Mouse (Mus musculus): ENCODE measurements around the gene Frmd4a. TPM values are rescaled to one million over a fixed set of nuclear protein-coding genes. Genes with fewer than 3 reads are reported as not detected.

Frmd4a gene
- polyA plus RNA-seq, 1 experiment from 2014 or later: 3.8 TPM

GRCm38 (mm10) chr2:4636656-4637055, 619.1 kb downstream of the Frmd4a start:
- H3K36me3 ChIP-seq (ENCODE audit: control insufficient read depth, insufficient read depth, low read length): peaks cover 26% of the 10 kb centered on the region
- WGBS: 76% methylated on average over 7 of the region's 7 CpGs
- TF ChIP-seq CTCF (IDR thresholded peaks at IDR 0.05; ENCODE audit: low read depth): no peak
- no peak for TF ChIP-seq EP300 (optimal IDR thresholded peaks at IDR 0.05)

GRCm38 (mm10) chr2:4638189-4638588, 620.7 kb downstream of the Frmd4a start:
- H3K9ac ChIP-seq (ENCODE audit: low read length): no peak overlapping the region
- ATAC-seq (ENCODE audit: low FRiP score, low TSS enrichment): no peak
- no peak overlapping the region for H3K4me2 ChIP-seq (replicated peaks; ENCODE audit: low read depth)
- H3K27ac ChIP-seq (replicated peaks): no peak overlapping the region
- H3K9me3 ChIP-seq (ENCODE audit: control insufficient read depth, low read length): no peaks in the 10 kb centered on the region
- peaks cover 25% of the 10 kb centered on the region for H3K36me3 ChIP-seq (ENCODE audit: control insufficient read depth, insufficient read depth, low read length)
- no peak for DNase-seq (ENCODE audit: low spot score)
- WGBS: 86% methylated on average over 3 of the region's 3 CpGs
- H3K27me3 ChIP-seq (ENCODE audit: control insufficient read depth, insufficient read depth, low read length): no peaks in the 10 kb centered on the region
- H3K4me3 ChIP-seq (ENCODE audit: low read depth, low read length): no peak overlapping the region
- TF ChIP-seq CTCF (IDR thresholded peaks at IDR 0.05; ENCODE audit: low read depth): no peak
- TF ChIP-seq EP300 (optimal IDR thresholded peaks at IDR 0.05): no peak
- H3K4me1 ChIP-seq (replicated peaks; ENCODE audit: control insufficient read depth, insufficient read depth): no peaks in the 10 kb centered on the region

More at GRCm38 (mm10) chr2:4636656-4637055, 619.1 kb downstream of the Frmd4a start:
- Histone ChIP-seq H3K27me3 (ENCODE audit: control insufficient read depth, insufficient read depth, low read length) (no peaks in the 10 kb centered on the region), H3K9me3 (ENCODE audit: control insufficient read depth, low read length) (no peaks in the 10 kb centered on the region), H3K4me3 (ENCODE audit: low read depth, low read length) (no peak overlapping the region), H3K9ac (ENCODE audit: low read length) (no peak overlapping the region), H3K4me2 (replicated peaks; ENCODE audit: low read depth) (no peak overlapping the region), H3K4me1 (replicated peaks; ENCODE audit: control insufficient read depth, insufficient read depth) (no peaks in the 10 kb centered on the region), H3K27ac (replicated peaks) (no peak overlapping the region)
- DNase-seq (ENCODE audit: low spot score): no peak
- ATAC-seq (ENCODE audit: low FRiP score, low TSS enrichment): no peak

GRCm38 (mm10) chr2:4645066-4645465, 627.5 kb downstream of the Frmd4a start:
- Histone ChIP-seq H3K36me3 (ENCODE audit: control insufficient read depth, insufficient read depth, low read length) (peaks cover 12% of the 10 kb centered on the region), H3K4me2 (replicated peaks; ENCODE audit: low read depth) (no peak overlapping the region), H3K4me1 (replicated peaks; ENCODE audit: control insufficient read depth, insufficient read depth) (no peaks in the 10 kb centered on the region), H3K9ac (ENCODE audit: low read length) (no peak overlapping the region), H3K9me3 (ENCODE audit: control insufficient read depth, low read length) (no peaks in the 10 kb centered on the region), H3K27ac (replicated peaks) (no peak overlapping the region), H3K4me3 (ENCODE audit: low read depth, low read length) (no peak overlapping the region), H3K27me3 (ENCODE audit: control insufficient read depth, insufficient read depth, low read length) (no peaks in the 10 kb centered on the region)
- ATAC-seq (ENCODE audit: low FRiP score, low TSS enrichment) (no peak), DNase-seq (ENCODE audit: low spot score) (no peak)
- whole genome bisulfite sequencing: 80% methylated on average over 4 of the region's 4 CpGs
- TF ChIP-seq EP300 (optimal IDR thresholded peaks at IDR 0.05): no peak
- peak; percentile 14; the same call in 1 of the 2 replicates for TF ChIP-seq CTCF (IDR thresholded peaks at IDR 0.05; ENCODE audit: low read depth)

DNA sequence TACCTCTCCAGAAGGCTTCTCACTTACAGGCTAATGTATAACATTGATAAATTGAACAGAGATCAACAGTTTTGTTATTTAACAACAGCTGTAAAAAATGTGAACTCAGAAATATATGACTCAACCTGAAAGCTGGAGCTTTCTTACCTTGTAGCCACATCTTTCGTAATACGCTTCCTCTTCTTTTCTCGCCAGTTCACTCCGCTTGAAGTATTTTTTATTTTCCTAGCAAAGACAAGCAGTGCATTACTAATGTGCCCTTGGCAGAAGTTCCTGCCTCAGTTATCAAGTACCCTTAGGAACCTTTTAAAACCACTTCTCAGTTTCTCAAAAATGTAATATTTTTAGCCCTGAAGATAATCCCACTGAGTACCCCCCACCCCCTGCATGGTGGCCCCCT, 630.6 kb downstream of the Frmd4a start:
- DNase-seq (ENCODE audit: low spot score): no peak
- Histone ChIP-seq H3K4me1 (replicated peaks; ENCODE audit: control insufficient read depth, insufficient read depth) (no peaks in the 10 kb centered on the region), H3K36me3 (ENCODE audit: control insufficient read depth, insufficient read depth, low read length) (peaks cover 4% of the 10 kb centered on the region), H3K9ac (ENCODE audit: low read length) (no peak overlapping the region), H3K4me3 (ENCODE audit: low read depth, low read length) (no peak overlapping the region), H3K27me3 (ENCODE audit: control insufficient read depth, insufficient read depth, low read length) (no peaks in the 10 kb centered on the region), H3K9me3 (ENCODE audit: control insufficient read depth, low read length) (no peaks in the 10 kb centered on the region), H3K4me2 (replicated peaks; ENCODE audit: low read depth) (no peak overlapping the region), H3K27ac (replicated peaks) (no peak overlapping the region)
- TF ChIP-seq CTCF (IDR thresholded peaks at IDR 0.05; ENCODE audit: low read depth) (no peak), EP300 (optimal IDR thresholded peaks at IDR 0.05) (no peak)
- 89% methylated on average over 4 of the region's 4 CpGs for WGBS
- ATAC-seq (ENCODE audit: low FRiP score, low TSS enrichment): no peak

DNA sequence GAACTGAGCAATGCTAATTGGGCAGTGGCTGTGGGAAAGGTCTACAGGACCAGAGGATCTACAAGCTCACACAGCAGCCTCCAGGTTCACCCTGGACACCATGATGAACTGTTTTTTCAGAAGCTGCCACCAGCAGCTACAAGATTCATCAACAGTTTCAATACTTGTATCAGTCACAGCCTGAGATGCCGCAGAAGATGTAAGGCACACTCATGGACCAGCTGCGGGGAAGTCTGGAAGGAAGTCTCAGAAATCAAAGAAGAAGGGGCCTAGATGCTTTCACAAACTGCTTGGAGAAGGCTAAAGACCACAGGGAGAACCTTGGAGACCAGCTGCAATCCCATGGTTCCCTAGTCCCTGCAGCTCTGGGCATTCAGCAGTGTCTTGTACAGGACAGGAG, 632.1 kb downstream of the Frmd4a start:
- Histone ChIP-seq H3K4me1 (replicated peaks; ENCODE audit: control insufficient read depth, insufficient read depth) (no peaks in the 10 kb centered on the region), H3K9me3 (ENCODE audit: control insufficient read depth, low read length) (no peaks in the 10 kb centered on the region), H3K4me2 (replicated peaks; ENCODE audit: low read depth) (no peak overlapping the region), H3K27me3 (ENCODE audit: control insufficient read depth, insufficient read depth, low read length) (no peaks in the 10 kb centered on the region), H3K36me3 (ENCODE audit: control insufficient read depth, insufficient read depth, low read length) (no peaks in the 10 kb centered on the region), H3K9ac (ENCODE audit: low read length) (no peak overlapping the region), H3K4me3 (ENCODE audit: low read depth, low read length) (no peak overlapping the region), H3K27ac (replicated peaks) (no peak overlapping the region)
- ATAC-seq (ENCODE audit: low FRiP score, low TSS enrichment) (no peak), DNase-seq (ENCODE audit: low spot score) (no peak)
- 96% methylated on average over 2 of the region's 2 CpGs for WGBS
- TF ChIP-seq CTCF (IDR thresholded peaks at IDR 0.05; ENCODE audit: low read depth): no peak
- TF ChIP-seq EP300 (optimal IDR thresholded peaks at IDR 0.05): no peak

DNA sequence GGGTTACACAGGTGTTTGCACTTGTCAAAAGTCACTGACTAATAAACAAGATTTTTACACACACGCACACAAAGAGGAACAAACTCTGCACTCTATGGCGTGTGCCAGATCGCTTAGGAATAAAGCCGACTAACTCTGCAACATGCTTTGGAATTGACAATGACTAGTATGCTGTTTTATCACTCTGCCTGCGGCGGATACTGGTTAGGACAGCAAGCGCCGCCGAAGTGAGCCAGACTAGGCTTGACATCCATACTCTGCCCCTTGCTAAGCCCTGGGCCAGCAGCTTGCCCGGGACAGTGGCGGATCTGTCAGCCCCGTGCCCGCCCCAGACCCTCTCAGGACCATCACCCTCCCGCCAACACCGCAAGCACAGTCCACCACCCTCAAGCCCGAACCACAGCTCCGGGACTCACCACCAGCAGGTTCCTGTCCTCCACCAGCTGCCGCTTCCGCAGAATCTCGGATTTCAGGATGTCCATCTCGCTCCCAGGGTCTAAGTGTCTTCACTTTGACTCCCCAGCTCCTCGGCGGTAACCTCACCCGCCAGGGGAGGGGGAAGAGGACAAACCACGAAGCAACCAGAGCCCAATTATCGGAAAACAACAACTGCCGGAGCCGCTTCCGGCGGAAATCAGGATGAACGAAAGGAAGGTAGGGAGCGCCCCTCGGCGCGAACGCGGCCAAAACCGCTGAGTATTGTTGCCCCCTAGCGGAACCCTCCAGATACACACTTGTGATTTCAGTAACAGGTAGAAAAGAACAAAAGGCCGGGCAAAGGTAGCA, 634.2 kb downstream of the Frmd4a start, which contains the start of gene Prpf18:
TSS of gene Prpf18 (minus strand) at position 614 of the 786 bp plus-strand sequence.
- no peak for TF ChIP-seq EP300 (optimal IDR thresholded peaks at IDR 0.05)
- TF ChIP-seq CTCF (IDR thresholded peaks at IDR 0.05; ENCODE audit: low read depth): peak; percentile 86
- ATAC-seq (ENCODE audit: low FRiP score, low TSS enrichment) (peak; percentile 90), DNase-seq (ENCODE audit: low spot score) (peak; percentile 90)
- peak within 1 kb of the TSS; percentile 92 for H3K9ac ChIP-seq (ENCODE audit: low read length)
- no peaks in the 10 kb centered on the region for H3K36me3 ChIP-seq (ENCODE audit: control insufficient read depth, insufficient read depth, low read length)
- H3K9me3 ChIP-seq (ENCODE audit: control insufficient read depth, low read length): no peaks in the 10 kb centered on the region
- peak within 1 kb of the TSS; percentile 67 for H3K4me2 ChIP-seq (replicated peaks; ENCODE audit: low read depth)
- peak within 1 kb of the TSS; percentile 56 for H3K27ac ChIP-seq (replicated peaks)
- no peaks in the 10 kb centered on the region for H3K4me1 ChIP-seq (replicated peaks; ENCODE audit: control insufficient read depth, insufficient read depth)
- peak within 1 kb of the TSS; percentile 88 for H3K4me3 ChIP-seq (ENCODE audit: low read depth, low read length)
- no peaks in the 10 kb centered on the region for H3K27me3 ChIP-seq (ENCODE audit: control insufficient read depth, insufficient read depth, low read length)
- WGBS: under 1% methylated on average over 40 of the region's 40 CpGs

Data from stomach, postnatal 0 days (tissue).